22 mouse cellular contexts compared by ENCODE assay signal in the genomic region with DNA sequence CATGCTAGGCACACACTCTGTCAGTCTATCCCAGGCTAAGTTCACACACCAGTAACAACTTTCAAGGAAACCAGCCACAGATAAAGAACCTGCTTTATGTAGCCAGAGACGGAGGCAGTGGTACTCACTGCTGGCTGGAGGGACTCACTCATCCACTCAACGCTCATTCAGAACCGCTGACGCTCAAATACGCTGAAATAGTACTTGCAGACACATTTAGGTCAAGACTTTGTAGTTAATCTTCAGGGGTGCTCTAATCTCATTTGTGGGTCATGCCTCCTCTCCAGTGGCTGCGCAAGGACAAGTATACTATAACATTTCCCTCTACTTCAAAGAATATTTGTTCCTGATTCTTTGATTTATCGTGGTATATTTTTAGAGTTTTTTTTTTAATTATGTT. TPM values are rescaled to one million over a fixed set of nuclear protein-coding genes. Genes with fewer than 3 reads are reported as not detected.
DNase-seq lines count a peak whose midpoint lies in the region; ATAC-seq and TF ChIP-seq lines count a peak whose summit lies in the region.
"Had no signal": no experiment of that assay in that cellular context is flagged by ENCODE, and none has a peak within 500 bp of the region (broad histone marks: within the 10 kb centered on the region; RNA-seq: fewer than 3 reads in every experiment).

No protein-coding gene starts in this region.

- no peaks in the 10 kb centered on the region for H3K27me3 ChIP-seq in lung, postnatal 0 days (replicated peaks; ENCODE audit: insufficient read depth, low read length)
- H3K27me3 ChIP-seq: CH12.LX, Patski had no signal

- H3K4me1 ChIP-seq in lung, postnatal 0 days (ENCODE audit: insufficient read depth, low read depth, low read length), result no peaks in the 10 kb centered on the region

- H3K27ac ChIP-seq in lung, postnatal 0 days (ENCODE audit: low read length), result no peak overlapping the region

- ATAC-seq in lung, postnatal 0 days, result peak; percentile 60
- ATAC-seq: activated CD4-positive, CD25-positive, alpha-beta regulatory T cell, adult 4 months; CD4-positive, CD25-positive, alpha-beta regulatory T cell, adult 4 months; Patski had no signal

- no peak overlapping the region for H3K4me3 ChIP-seq in lung, postnatal 0 days (ENCODE audit: low read depth, low read length)

- no peak for TF ChIP-seq EP300 in lung, postnatal 0 days (IDR thresholded peaks at IDR 0.05)

- DNase-seq in lung, postnatal 0 days (ENCODE audit: low spot score), result peak; percentile 43
- no peak for DNase-seq in lung, postnatal 25 days (ENCODE audit: low spot score)
- DNase-seq in retina, adult 2 months (ENCODE audit: low read depth, low spot score), result peak; percentile 83
- no peak for DNase-seq in retina, embryonic 14.5 days (ENCODE audit: low spot score)
- peak; percentile 42 for DNase-seq in retina, postnatal 1 day
- DNase-seq in retina, postnatal 7 days (ENCODE audit: low read depth, low spot score), result peak; percentile 55
- no peak for DNase-seq in left cerebral cortex, adult 18-20 months (ENCODE audit: low spot score in 2 of 2)
- no peak for DNase-seq in urinary bladder, adult 2 months (ENCODE audit: low spot score)
- DNase-seq: adrenal gland, adult 2 months; adrenal gland, adult 8-10 months; adrenal gland, postnatal 10 days; adrenal gland, postnatal 14 days; adrenal gland, postnatal 25 days; adrenal gland, postnatal 36 days; B cell, adult 2 months; cerebellum, adult 11 months; cerebellum, adult 11-12 months had no signal

- H3K4me2 ChIP-seq in lung, postnatal 0 days (replicated peaks; ENCODE audit: low read depth, low read length), result no peak overlapping the region

- TF ChIP-seq CTCF in lung, postnatal 0 days (IDR thresholded peaks at IDR 0.05), result no peak

- no peak overlapping the region for H3K9ac ChIP-seq in lung, postnatal 0 days (replicated peaks; ENCODE audit: low read depth)

- WGBS in lung, postnatal 0 days, result 66% methylated on average over 7 of the region's 7 CpGs

- no peaks in the 10 kb centered on the region for H3K36me3 ChIP-seq in lung, postnatal 0 days (ENCODE audit: insufficient read depth, low read length)

- H3K9me3 ChIP-seq in lung, postnatal 0 days (ENCODE audit: low read length), result no peaks in the 10 kb centered on the region
- H3K9me3 ChIP-seq: G1E had no signal

RNA-seq across cellular contexts. Expression of a gene that starts 54.1 kb away (rescaled TPM):
- 55.5 and 67.3 TPM in 2 replicates for polyA plus RNA-seq in lung, postnatal 0 days (2015; fragmentation: Nextera tagmentation; extraction: Ambion mirVana)
- 10 to 100 TPM; 53.8 to 54.3 TPM for total RNA-seq in left cerebral cortex, adult 18-20 months (2021)
- polyA plus RNA-seq in urinary bladder, adult 2 months (2012; rRNA removed), result 18.1 and 21.7 TPM in 2 replicates

RNA-seq across cellular contexts. Expression of a gene that starts 58.1 kb away (rescaled TPM):
- polyA plus RNA-seq in lung, postnatal 0 days (2015; fragmentation: Nextera tagmentation; extraction: Ambion mirVana), result 47.1 and 57.8 TPM in 2 replicates
- total RNA-seq in left cerebral cortex, adult 18-20 months (2021), result 100 to 1,000 TPM; 141 to 142 TPM
- polyA plus RNA-seq in urinary bladder, adult 2 months (2012; rRNA removed), result 69.9 and 73.2 TPM in 2 replicates

Comparison
In these comparisons a context has a peak if more than half of its experiments do, and no peak if none do; other contexts are left out.
1. DNase-seq: peak in lung, postnatal 0 days (single experiment), retina, adult 2 months (single experiment), retina, postnatal 1 day (single experiment) and retina, postnatal 7 days (single experiment); none in lung, postnatal 25 days (single experiment), retina, embryonic 14.5 days (single experiment), left cerebral cortex, adult 18-20 months (0 of 2) and urinary bladder, adult 2 months (single experiment).